Mouse (Mus musculus) cortical plate, adult 2 months (tissue): ENCODE data around the gene Csf3. TPM values are rescaled to one million over a fixed set of nuclear protein-coding genes. Genes with fewer than 3 reads are reported as not detected.

Experiments
- H3K27ac ChIP-seq: fragments of 200-500 bp; 2 replicates; pipeline ENCODE4 v1.5.1; 2012; ENCODE audit warnings: low read length, control low read depth, inconsistent platforms; ENCODE audit not compliant: insufficient read depth
- H3K4me1 ChIP-seq: fragments of 200-500 bp; 2 replicates; pipeline ENCODE4 v1.6.1; 2011; ENCODE audit warnings: low read length; ENCODE audit not compliant: control insufficient read depth, insufficient read depth
- H3K4me3 ChIP-seq: fragments of 200-500 bp; 2 replicates; pipeline ENCODE4 v1.5.1; 2011; ENCODE audit warnings: mild to moderate bottlenecking, low read length, control low read depth; ENCODE audit not compliant: insufficient read depth
- CTCF ChIP-seq: fragments of 200-500 bp; IDR thresholded peaks from 2 replicates; pipeline ENCODE4 v1.5.1; 2011; ENCODE audit warnings: mild to moderate bottlenecking, control low read depth, low read length; ENCODE audit not compliant: insufficient read depth; ENCODE audit errors: extremely low read depth
- POLR2A ChIP-seq: fragments of 200-500 bp; IDR thresholded peaks from 2 replicates; pipeline ENCODE4 v1.6.1; 2011; ENCODE audit warnings: mild to moderate bottlenecking, low read length, control low read depth; ENCODE audit not compliant: insufficient read depth; ENCODE audit errors: extremely low read depth
- polyA plus RNA-seq: library from polyadenylated mRNA; depleted of rRNA; stranded (reverse); fragments of >200 nt; gene quantifications from 2 replicates; pipeline ENCODE4 v1.2.3, GENCODE M21; 2012; rRNA removed

The Csf3 gene
- polyA plus RNA-seq, 1 experiment: 0.08 TPM

GRCm38 (mm10) chr11:98747804-98748505, 46.9 kb downstream of the Csf3 start:
- peak overlapping the region; percentile 88 for H3K27ac ChIP-seq
- TF ChIP-seq CTCF: no peak
- 0 out of 2 replicates have a peak, but pooled peaks have one; percentile 22 for TF ChIP-seq POLR2A
- H3K4me1 ChIP-seq: peaks cover 33% of the 10 kb centered on the region
- H3K4me3 ChIP-seq: peak overlapping the region; percentile 13

- Histone ChIP-seq H3K27ac (peak overlapping the region; percentile 88), H3K4me1 (peaks cover 37% of the 10 kb centered on the region)
Measured at GRCm38 (mm10) chr11:98748506-98749416, 47.7 kb downstream of the Csf3 start.

GRCm38 (mm10) chr11:98749716-98750115, 48.7 kb downstream of the Csf3 start:
- peaks cover 42% of the 10 kb centered on the region for H3K4me1 ChIP-seq
- no peak for TF ChIP-seq CTCF
- no peak for TF ChIP-seq POLR2A
- peak overlapping the region; percentile 13; the same call in 1 of the 2 replicates for H3K4me3 ChIP-seq
- H3K27ac ChIP-seq: peak overlapping the region; percentile 89

More at GRCm38 (mm10) chr11:98748506-98749416, 47.7 kb downstream of the Csf3 start:
- no peak for TF ChIP-seq CTCF
- no peak for TF ChIP-seq POLR2A
- H3K4me3 ChIP-seq: peak overlapping the region; percentile 13

- TF ChIP-seq POLR2A (no peak), CTCF (no peak)
- Histone ChIP-seq H3K27ac (peak overlapping the region; percentile 89), H3K4me1 (peaks cover 48% of the 10 kb centered on the region), H3K4me3 (peak overlapping the region; percentile 13; the same call in 1 of the 2 replicates)
Measured at GRCm38 (mm10) chr11:98750351-98751201, 49.5 kb downstream of the Csf3 start.

GRCm38 (mm10) chr11:98751221-98751782, 50.2 kb downstream of the Csf3 start:
- 0 out of 2 replicates have a peak overlapping the region, but pooled peaks have one; percentile 13 for H3K4me3 ChIP-seq
- no peak for TF ChIP-seq POLR2A
- peaks cover 46% of the 10 kb centered on the region for H3K4me1 ChIP-seq

GRCm38 (mm10) chr11:98752562-98753140, 51.6 kb downstream of the Csf3 start:
- no peak for TF ChIP-seq CTCF
- no peak for TF ChIP-seq POLR2A
- H3K27ac ChIP-seq: peak overlapping the region; percentile 54; the same call in 1 of the 2 replicates
- no peak overlapping the region for H3K4me3 ChIP-seq
- peaks cover 42% of the 10 kb centered on the region for H3K4me1 ChIP-seq

More at GRCm38 (mm10) chr11:98751221-98751782, 50.2 kb downstream of the Csf3 start:
- H3K27ac ChIP-seq: peak overlapping the region; percentile 94

Other genes with a start within 250 kb of the Csf3 start
- 0.17 and 0.44 TPM in 2 replicates for gene Ikzf3, start 155.2 kb upstream of the Csf3 start, polyA plus RNA-seq
- gene Zpbp2, start 150.2 kb upstream of the Csf3 start, polyA plus RNA-seq: 0.23 TPM in 1 of 2 replicates, not detected in the other
- gene Ormdl3, start 113.9 kb upstream of the Csf3 start, polyA plus RNA-seq: 55.0 and 56.1 TPM in 2 replicates
- gene Lrrc3c, start 103.0 kb upstream of the Csf3 start, polyA plus RNA-seq: not detected in 2 replicates
- 0.11 and 0.21 TPM in 2 replicates for gene Gm12355, start 75.6 kb upstream of the Csf3 start, polyA plus RNA-seq
- not detected in 2 replicates for gene Gsdma3, start 74.9 kb upstream of the Csf3 start, polyA plus RNA-seq
- gene Gsdma2, start 54.5 kb upstream of the Csf3 start, polyA plus RNA-seq: not detected in 2 replicates
- 0.04 and 0.06 TPM in 2 replicates for gene Gsdma, start 36.9 kb upstream of the Csf3 start, polyA plus RNA-seq
- 188 and 190 TPM in 2 replicates for gene Psmd3, start 18.7 kb upstream of the Csf3 start, polyA plus RNA-seq
- gene Med24, start 28.2 kb downstream of the Csf3 start, polyA plus RNA-seq: 127 and 144 TPM in 2 replicates
- gene Thra, start 39.4 kb downstream of the Csf3 start, polyA plus RNA-seq: 721 and 771 TPM in 2 replicates
- gene Nr1d1, start 74.1 kb downstream of the Csf3 start, polyA plus RNA-seq: 153 and 156 TPM in 2 replicates
- 119 and 131 TPM in 2 replicates for gene Msl1, start 94.3 kb downstream of the Csf3 start, polyA plus RNA-seq
- 44.9 and 47.4 TPM in 2 replicates for gene Casc3, start 103.6 kb downstream of the Csf3 start, polyA plus RNA-seq
- gene Rapgefl1, start 135.5 kb downstream of the Csf3 start, polyA plus RNA-seq: 153 and 181 TPM in 2 replicates
- gene Wipf2, start 162.4 kb downstream of the Csf3 start, polyA plus RNA-seq: 35.2 and 36.5 TPM in 2 replicates
- gene Cdc6, start 206.5 kb downstream of the Csf3 start, polyA plus RNA-seq: 0.40 and 0.56 TPM in 2 replicates
- gene Rara, start 226.6 kb downstream of the Csf3 start, polyA plus RNA-seq: 6.3 and 6.8 TPM in 2 replicates